Mouse (Mus musculus): ENCODE data around the gene Lilr4b.
"Not testable (repeated sequence)": the region's sequence is repeated elsewhere in the genome, so short reads cannot be mapped to it uniquely, and the experiment has no call there.

The Lilr4b gene

DNA sequence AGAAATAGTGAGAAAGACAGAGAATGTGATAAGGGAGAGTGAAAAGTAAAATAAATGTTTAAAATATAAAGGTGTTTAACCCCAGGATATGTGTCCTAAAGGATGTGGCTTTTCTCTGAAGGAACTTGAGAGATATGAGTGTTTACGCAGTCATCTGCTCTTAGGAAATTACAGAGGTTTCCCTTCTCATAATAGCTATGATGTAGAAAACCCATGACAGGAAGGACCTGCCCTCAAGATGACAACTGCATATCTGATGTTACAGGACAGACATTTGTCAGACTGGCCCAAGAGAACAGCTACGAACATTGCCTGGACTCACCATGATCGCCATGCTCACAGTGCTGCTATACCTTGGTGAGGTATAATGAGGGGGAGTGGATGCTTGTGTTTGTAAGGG is at the start of gene Lilr4b, which contains the start of gene Gm49339:
Gene Lilr4b, plus strand, starts transcription at position 236 of the 400 bp plus-strand sequence.
Gene Gm49339, plus strand, starts transcription at position 216 of the 400 bp plus-strand sequence.
- not testable (repeated sequence) for DNase-seq (ENCODE audit: low spot score in 2 of 2)

DNA sequence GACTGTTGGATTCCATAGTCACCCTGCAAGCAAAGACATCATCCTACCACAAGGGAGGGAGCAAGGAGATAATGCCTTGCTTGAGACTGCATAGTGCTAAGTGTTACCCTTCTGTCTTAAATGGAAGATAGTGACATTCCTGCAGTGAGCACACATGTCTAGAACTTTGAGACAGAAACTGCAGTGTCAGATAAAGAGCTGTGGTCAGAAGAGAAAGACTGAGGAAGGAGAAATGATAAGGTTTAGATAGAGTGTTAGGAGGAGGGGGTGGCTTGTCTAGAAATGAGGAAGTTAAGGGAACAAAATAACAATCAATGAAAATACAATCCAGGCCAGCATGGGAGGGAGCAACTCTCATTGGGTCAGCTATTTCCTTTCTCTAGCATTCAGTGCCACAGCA is 47.5 kb upstream of the Lilr4b start:
- no peak for DNase-seq (ENCODE audit: low spot score in 2 of 2)

DNA sequence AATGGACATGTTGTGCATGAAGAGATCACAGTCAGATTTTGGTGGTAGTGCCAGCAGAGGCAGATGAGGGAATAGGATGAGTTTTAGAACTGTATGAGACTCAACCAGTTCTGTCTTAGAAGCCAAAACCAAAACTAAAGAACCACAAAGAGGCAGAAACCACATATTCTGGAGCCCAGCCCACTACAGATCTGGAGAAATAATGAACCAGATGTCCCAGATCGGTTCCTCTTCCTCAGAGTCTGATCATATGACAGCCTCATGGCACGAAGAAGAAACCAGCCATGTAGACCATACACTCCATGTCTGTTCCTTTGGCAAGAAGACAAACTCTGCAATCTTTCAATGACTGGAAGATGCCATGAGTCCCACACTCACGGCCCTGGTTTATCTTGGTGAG is 44.7 kb upstream of the Lilr4b start:
- DNase-seq (ENCODE audit: low spot score in 2 of 2) = no peak

DNA sequence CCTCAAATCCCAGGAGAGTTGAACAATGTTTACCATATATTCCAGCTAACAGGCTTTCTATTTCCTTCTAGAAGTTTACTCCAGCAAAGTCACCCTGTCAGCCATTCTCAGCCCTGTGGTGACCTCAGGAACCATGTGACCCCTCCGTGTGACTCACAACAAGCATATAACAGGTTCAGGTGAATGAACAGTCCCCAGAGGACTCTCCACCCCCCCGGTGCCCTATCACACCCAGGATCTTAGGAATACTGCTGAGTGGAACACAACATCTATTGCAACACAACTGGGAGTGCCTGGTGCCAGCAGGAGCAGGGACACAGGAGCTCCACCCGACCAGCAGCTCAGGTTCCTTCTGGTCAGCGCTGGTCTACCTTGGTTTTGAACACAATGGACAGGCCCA is 28.8 kb upstream of the Lilr4b start:
- DNase-seq (ENCODE audit: low spot score in 2 of 2) = no peak

DNA sequence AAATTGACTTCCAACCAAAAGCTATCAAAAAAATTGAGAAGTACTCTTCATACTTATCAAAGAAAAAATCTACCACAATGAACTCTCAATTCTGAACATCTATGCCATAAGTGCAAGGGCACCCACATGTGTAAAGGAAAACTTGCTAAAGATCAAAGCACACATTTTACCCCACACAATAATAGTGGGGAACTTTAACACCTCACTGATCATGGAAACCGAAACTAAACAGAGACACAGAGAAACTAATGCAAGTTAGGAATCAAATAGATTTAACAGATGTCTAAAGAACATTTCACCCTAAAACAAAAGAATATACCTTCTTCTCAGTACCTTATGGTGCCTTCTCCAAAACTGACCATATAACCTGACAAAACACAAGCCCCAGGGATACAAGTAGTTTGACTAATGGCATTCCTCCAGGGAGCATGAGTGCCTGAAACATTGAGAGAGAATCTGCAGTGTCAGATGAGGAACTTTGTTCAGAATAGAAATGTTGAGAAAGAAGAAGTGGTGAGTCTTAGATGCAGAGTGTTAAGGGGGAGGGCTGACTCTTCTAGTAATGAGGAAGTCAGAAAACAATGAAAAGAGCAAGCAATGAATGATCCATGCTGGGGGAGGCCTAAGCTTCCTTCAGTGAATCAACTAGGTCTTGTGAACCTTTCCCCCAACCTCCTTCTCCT is 26.7 kb upstream of the Lilr4b start:
- DNase-seq (ENCODE audit: low spot score in 2 of 2) = no peak

DNA sequence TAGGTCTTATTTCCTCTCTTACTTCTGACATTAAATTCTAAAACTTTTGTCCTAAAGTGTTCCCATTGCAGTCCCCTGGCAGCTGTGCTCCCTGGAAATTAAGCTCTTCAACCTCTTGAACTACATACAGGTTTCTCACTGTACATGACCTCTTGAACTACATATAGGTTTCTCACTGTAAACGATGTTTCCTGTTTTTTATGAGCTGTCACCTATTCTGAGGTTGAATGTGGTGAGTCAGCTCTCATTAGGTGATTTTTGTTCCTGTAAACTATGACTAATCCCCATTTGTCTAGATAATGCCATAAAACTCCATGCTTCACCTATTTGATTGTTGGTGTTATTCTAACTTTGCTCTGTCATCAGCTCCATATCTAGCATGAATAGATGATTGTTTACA is 26.1 kb upstream of the Lilr4b start:
- DNase-seq (ENCODE audit: low spot score in 2 of 2) = no peak

DNA sequence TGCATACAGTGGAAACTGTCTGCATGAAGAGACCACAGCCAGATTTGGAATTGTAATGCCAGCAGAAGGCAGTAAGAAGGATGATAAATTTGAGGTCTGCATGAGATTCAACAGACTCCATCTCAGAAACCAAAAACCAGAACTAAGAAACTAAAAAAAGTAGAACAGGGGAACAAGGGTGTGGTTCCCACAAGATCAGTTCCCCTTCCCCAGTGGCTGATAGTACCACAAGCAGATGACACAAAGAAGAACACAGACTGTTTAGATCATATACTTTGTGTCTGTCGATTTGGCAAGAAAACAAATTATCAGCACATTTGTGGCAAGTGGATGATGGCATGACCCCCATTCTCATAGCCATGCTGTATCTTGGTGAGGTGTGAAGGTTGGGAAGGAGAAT is 24.7 kb upstream of the Lilr4b start:
- no peak for DNase-seq (ENCODE audit: low spot score in 2 of 2)

DNA sequence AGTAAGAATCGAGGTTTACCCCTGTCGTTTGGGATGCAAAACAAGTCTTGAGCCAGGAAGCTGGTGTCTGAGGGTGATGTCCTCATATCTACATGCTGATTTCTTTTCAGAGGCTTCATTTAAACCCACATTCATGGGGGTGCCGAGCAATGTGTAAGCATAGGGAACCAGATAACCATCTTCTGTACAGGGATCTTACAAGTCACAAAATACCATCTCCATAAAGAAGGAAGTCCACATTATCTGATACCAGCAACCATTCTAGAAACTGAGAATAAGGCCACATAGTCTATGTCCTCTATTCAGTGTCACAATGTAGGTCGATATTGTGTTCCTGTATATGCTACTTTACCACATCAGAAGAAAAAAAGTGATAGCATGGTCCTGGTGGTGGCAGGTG is 24.1 kb upstream of the Lilr4b start:
- no peak for DNase-seq (ENCODE audit: low spot score in 2 of 2)

DNA sequence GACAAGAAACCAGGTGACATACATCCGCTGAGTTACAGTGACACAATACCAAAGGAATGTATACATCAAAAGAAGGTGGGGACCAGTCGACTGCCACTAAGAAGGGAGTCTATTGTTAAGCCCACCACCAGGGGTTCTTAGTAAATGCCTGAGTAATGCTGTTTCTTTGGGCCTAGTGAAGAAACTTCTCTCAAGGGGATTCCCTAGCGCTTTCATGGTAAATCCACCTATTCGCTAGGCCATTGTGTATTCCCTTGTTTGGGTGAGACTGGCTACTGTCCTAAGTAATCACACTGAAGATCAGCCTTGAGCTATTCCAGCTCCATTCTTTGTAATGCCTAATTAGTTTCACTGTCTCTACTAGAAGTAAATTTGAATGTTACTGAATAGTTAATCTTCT is 16.6 kb upstream of the Lilr4b start:
- not testable (repeated sequence) for DNase-seq (ENCODE audit: low spot score in 2 of 2)

DNA sequence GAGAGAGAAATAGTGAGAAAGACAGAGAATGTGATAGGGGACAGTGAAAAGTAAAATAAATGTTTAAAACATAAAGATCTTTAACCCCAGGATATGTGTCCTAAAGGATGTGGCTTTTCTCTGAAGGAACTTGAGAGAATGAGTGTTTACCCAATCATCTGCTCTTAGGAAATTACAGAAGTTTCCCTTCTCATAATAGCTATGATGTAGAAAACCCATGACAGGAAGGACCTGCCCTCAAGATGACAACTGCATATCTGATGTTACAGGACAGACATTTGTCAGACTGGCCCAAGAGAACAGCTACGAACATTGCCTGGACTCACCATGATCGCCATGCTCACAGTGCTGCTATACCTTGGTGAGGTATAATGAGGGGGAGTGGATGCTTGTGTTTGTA is 10.3 kb downstream of the Lilr4b start, which contains the start of gene Lilrb4a:
Gene Lilrb4a, plus strand, starts transcription at position 266 of the 400 bp plus-strand sequence.
- DNase-seq (ENCODE audit: low spot score in 2 of 2) = not testable (repeated sequence)

DNA sequence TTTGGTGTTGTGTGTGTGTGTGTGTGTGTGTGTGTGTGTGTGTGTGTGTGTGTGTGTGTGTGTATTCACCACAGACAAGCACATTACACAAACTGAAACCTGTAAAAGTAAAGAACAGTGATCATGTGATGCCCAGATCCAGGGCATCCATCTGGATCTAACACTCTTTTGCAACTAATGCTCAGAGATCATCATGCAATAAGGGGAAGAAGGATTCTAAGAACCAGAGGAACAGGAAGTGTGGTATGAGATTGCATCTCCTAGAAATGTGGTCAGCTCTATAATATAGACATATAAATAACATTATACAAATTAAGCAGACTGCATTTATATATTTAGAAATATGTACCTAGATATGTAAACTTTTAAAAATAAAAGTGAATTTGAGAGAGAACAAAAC is 39.6 kb downstream of the Lilr4b start:
- no peak for DNase-seq (ENCODE audit: low spot score in 2 of 2)

DNA sequence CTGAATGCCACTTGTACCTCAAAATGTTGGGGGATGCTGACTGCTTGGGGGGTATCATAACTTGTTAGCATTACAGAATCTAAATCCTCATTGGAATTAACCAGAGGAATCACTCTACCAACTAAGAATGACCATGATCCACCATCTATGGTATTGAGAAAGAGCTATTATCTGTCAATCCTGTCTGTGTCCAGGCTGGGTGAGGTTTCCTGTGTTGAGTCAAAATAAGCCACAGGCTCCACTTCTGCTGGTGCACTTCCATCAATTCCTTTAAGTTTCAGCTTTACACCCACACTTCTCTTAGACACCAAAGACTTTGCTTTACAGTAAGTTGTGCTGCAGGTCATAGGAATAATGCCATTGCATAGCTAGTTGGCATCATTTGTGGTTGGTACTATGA is 41.0 kb downstream of the Lilr4b start:
- no peak for DNase-seq (ENCODE audit: low spot score in 2 of 2)

DNA sequence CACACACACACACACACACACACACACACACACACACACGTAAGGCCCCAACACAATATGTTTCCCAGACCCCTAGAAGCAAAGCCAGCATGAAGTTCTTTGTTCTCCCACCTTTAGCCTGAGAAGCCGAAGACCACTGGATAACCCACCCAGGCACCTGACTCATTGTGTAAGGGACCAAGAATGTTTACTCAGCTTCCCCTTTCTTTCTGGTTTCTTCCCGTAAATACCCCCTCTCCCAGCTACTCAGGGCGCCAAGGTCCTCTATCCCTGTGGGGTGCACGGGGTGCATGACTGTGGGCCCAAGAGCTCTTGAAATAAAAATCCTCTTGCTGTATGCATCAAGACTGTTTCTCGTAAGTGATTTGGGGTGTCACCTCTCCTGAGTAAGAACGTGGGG is 45.7 kb downstream of the Lilr4b start:
- DNase-seq (ENCODE audit: low spot score in 2 of 2) = no peak

DNA sequence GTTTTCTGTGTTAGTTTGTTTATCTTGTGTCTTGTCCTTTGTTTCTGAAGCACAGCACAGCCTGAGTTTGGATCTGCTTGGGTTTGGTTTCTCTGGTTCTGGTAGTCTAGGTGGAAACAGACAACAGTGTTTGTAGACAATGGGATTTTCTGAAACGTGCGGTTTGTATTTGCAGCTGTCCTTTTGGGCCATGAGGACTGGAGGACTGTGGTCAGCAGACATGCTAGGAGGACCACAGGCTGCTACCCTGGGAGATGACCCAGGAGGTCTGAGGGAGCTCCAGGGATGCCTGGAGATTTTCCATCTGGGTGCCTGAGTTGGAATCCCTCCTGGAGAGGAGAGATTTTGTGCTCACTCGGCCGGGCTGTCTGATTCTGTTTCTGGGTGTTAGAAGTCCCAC is 46.2 kb downstream of the Lilr4b start:
- no peak for DNase-seq (ENCODE audit: low spot score in 2 of 2)

DNA sequence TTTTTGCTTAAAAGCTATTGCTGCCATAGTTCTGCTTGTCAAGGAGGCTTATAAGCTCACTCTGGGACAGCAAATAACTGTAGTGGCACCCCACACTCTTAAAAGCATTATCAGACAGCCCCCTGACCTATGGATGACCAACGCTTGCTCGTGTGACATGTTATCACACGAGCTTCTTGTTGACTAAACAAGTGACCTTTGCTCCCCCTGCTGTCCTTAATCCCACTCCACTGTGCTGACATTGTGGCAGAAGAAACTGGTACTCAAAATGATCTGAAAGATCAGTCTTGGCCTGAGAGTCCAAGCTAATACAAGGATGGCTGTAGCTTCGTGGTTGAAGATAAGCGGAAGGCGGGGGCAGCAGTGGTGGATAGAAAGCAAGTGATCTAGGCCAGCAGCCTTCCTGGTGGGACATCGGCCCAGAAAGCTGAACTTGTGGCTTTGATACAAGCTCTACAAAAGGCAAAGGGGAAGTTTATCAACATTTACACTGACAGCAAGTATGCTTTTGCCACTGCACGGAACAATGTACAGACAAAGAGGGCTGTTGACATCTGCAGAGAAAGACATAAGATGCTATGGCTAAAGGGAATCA is 48.5 kb downstream of the Lilr4b start:
- DNase-seq (ENCODE audit: low spot score in 2 of 2) = no peak

DNA sequence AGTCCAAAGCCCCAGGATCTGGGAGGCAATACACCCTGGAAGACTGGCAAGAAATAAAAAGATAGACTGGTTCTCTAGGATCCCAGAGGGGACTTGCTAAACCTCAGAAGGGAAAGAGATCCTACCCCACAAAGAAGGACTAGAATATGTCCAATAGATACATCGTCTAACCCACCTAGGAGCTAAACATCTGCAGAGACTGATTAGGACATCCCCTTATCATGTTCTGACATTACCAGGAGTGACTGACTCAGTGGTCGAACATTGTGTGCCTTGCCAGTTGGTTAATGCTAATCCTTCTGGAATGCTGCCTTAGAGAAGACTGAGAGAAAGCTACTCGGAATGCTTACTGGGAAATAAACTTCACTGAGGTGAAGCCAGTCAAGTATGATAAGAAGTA is 49.1 kb downstream of the Lilr4b start:
- no peak for DNase-seq (ENCODE audit: low spot score in 2 of 2)

DNA sequence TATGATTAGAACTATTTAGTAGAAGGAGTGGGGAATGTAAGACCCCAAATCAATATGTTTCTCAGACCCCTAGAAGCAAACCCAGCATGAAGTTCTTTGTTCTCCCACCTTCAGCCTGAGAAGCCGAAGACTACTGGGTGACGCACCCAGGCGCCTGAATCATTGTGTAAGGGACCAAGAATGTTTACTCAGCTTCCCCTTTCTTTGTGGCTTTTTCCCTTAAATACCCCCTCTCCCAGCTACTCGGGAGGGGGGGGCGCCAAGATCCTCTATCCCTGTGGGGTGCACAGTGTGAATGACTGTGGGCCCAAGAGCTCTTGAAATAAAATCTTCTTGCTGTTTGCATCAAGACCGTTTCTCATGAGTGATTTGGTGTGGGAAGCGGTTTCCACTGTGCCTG is 50.4 kb downstream of the Lilr4b start:
- DNase-seq (ENCODE audit: low spot score in 2 of 2) = no peak

Data from urinary bladder, postnatal 36 days (tissue).